Mouse (Mus musculus) inflammation-experienced regulatory T-cells, adult 16 weeks (primary cell): ENCODE data around the gene Foxn4. TPM values are rescaled to one million over a fixed set of nuclear protein-coding genes. Genes with fewer than 3 reads are reported as not detected.

Experiments used
- polyA plus RNA-seq: library from polyadenylated mRNA; unstranded; fragments of 100-300 nt; shearing (Covaris generic); gene quantifications from one replicate; pipeline ENCODE4 v1.2.1, GENCODE M21; 2017

Gene Foxn4
- not detected for polyA plus RNA-seq

GRCm38 (mm10) chr5:114273693-114274402 lies at the start of gene Foxn4:
TSS of gene Foxn4 (minus strand) at chr5:114273807.

GRCm38 (mm10) chr5:114288874-114289273 lies 15.3 kb upstream of the Foxn4 start, which contains the start of gene Myo1h:
TSS of gene Myo1h (plus strand) at chr5:114289166.

Other genes with a start within 250 kb of the Foxn4 start
- 2.3 TPM for gene Usp30, start 208.3 kb downstream of the Foxn4 start, polyA plus RNA-seq
- 0.34 TPM for gene Svop, start 182.2 kb downstream of the Foxn4 start, polyA plus RNA-seq
- gene Alkbh2, start 145.6 kb downstream of the Foxn4 start, polyA plus RNA-seq: 17.2 TPM
- gene Ung, start 143.4 kb downstream of the Foxn4 start, polyA plus RNA-seq: 2.6 TPM
- gene Acacb, start 127.3 kb downstream of the Foxn4 start, polyA plus RNA-seq: 0.44 TPM
- 7.0 TPM for gene Myo1h, start 15.4 kb upstream of the Foxn4 start, polyA plus RNA-seq
- gene Kctd10, start 106.7 kb upstream of the Foxn4 start, polyA plus RNA-seq: 174 TPM
- gene Ube3b, start 106.8 kb upstream of the Foxn4 start, polyA plus RNA-seq: 77.0 TPM
- gene Mmab, start 170.3 kb upstream of the Foxn4 start, polyA plus RNA-seq: 13.8 TPM
- 11.6 TPM for gene Mvk, start 170.5 kb upstream of the Foxn4 start, polyA plus RNA-seq